Mouse (Mus musculus) cerebellum, adult 9-10 months (tissue): Measurements from ENCODE around the gene Dnajc27.

ENCODE experiments used
- DNase-seq: peaks from one replicate; pipeline ENCODE4 v3.0.0; 2022

The Dnajc27 gene

DNA sequence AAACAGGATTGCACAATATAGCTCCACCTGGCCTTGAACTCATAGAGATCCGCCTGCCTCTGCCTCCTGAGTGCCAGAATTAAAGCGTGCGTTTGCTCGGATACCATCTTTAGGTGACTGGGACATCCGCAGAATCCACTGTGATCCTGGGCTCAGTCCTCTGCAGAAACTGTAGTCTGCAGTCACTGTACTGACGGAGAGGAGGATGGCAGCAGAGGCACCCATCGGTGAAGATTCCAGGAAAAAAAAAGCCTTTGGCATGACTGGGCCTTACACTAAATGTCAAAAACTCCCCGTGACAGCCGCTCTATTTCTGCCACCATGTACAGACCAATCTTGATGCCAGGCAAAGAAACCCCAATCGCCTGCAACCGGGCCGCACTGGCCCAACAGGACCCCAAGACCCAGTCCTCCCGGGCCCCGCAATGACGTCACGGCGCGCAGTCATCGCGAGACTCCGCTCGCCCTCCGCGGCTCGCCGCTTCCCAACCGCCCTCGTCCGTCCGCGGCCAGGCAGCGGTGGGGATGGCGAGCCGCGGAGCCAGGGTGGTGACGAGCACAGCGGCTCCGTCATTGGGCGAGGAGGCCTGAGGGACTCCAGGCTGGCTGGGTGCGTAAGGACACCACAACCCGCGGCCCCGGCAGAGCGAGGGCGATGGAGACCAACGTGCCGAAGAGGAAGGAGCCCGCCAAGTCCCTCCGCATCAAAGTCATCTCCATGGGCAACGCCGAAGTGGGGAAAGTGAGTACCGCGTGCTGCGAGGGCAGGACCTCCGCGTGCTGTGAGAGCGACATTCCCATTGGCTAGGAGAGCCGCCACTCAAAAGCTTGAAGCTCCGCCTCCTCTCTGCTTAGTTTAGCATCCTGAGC is at the start of gene Dnajc27:
Dnajc27 (plus strand) TSS at position 452 of the 870 bp plus-strand sequence.
- DNase-seq = peak; percentile 97

DNA sequence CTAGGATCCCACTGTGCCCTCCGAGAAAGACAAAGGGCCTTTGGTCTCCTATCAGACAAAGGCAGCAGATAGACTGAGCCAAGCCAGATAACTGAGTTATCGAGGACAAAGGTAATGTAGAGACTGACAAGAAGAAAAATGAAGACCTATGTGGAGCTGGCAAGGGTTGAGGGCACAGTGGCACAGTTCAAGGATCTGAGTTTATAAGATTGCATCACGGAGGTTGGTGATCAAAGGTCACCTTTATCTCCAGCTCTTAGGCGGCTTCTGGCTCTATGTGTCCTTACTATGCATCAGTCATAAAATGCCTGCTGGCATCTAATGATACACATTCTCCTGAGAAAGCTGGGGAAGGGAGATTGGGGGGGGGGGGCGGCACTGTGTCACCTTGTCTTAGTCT is 46.2 kb upstream of the Dnajc27 start:
- DNase-seq = peak; percentile 20

DNA sequence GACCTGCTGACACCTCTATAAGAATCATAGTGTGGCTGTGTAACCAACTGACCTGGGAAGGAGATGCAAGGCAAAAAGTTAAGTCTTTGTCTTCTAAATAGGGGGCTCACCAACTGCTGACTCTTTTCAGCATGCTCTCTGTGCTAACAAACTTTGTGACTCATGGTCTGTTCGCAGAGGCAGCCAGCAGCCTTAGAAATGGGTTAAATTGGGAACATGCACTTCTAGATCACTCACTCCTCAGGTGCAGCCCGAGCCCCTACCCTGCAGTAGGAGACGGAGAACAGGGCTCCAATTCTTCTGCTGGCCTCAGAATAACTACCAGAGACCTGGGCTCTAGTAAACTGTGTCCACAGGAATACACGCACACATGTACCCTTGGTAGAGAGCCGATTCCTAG is 44.9 kb upstream of the Dnajc27 start:
- DNase-seq = peak; percentile 47

DNA sequence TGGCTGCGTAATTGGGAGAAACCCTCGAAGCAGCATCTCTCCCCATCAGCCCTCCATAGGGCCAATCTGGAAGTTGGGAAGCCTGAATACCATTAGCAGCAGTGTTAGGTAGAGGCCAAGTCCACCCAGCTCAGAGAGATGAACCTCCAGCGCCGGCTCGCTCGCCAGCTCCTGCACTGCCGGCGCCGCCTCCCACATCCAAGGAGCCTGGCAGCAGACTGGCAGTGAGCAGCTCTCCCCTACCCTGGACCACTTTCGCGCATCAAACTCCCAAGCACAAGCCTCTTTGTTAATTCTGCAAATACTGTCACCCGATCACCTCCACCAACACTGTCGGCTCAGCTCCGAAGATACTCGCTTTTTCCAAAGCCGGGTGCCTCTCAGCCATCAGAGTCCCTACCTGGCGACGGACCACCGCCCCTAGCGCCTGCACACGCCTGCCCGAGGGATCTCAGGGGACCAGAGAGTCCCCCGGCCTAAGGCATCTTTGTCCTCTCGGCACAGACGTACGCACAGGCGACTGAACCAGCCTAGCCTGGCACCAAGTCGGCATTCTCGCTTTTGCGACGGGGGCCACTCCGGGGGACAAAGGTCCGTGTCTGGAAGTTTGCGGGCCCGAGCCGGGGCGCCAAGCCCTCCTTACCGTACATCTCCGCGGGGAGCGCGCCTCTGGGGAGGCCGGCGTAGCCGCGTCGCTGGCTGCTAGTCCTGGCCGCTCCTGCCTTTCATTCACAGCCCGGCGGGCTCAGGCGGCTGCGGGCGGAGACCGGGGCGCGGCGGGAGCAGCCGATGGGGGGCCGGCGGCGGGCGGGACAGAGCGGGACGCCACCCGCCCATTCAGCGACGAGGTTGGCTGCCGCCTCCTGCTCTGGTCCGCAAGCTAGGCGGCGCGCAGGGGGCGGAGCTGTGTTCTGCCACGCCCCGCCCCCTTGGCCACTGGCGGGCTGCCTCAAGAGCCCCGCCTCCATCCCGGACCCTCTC is 44.0 kb upstream of the Dnajc27 start, which contains the start of gene Efr3b:
Efr3b (minus strand) TSS at position 855 of the 981 bp plus-strand sequence.
- peak; percentile 88 for DNase-seq

DNA sequence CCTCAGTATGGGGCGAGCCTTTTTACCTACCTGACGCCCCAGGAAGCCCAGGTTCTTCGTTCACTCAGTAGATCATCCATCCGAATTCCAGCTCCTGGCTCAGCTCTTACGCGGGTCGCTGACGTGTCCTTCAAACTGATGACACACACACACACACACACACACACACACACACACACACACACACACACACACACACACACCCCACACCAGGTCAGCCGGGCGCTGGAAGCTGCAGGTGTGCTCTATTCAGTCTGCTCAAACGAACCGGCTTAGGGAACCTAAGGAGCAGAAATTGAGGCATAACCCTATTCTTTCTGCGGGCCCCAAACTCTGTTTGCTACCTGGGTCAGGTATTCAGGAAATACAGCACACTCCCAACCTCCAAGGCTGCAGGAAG is 43.3 kb upstream of the Dnajc27 start:
- no peak for DNase-seq

DNA sequence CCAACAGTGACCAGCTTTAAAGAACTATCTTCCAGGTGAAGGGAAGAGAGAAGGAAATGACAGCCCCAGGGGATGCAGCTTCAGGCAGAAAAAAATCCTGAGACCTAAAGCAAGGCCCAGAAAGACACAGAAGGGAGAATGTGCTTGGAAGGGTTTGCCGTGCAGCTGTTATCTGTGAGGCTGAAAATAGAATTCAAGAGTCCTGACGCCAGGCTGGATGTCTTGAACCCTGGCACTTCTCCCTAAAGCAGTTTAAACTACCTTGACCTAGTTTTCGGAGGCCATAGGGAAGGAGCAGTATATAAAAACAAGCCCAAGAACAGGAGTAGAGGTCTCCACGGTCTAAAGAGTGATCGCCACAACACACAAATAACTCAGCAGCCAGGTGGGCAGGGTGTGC is 40.0 kb upstream of the Dnajc27 start:
- no peak for DNase-seq

DNA sequence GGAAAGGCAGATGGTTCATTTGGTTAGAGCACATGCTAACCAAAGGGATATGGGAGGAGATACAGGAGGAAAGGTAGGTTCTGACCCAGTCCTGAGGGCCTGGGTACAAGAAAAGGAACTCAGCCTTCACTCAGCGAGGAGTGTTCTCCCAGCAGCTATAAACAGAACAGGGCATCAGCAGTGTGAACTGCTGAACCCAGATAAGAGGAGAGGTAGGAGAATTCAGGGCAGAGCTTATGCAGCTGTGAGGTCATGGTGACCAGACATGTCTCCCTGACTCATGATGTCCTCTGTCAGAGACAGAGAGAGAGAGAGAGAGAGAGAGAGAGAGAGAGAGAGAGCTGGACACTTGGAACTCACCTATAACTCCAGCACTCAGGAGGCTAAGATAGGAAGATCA is 36.4 kb upstream of the Dnajc27 start:
- DNase-seq = no peak

DNA sequence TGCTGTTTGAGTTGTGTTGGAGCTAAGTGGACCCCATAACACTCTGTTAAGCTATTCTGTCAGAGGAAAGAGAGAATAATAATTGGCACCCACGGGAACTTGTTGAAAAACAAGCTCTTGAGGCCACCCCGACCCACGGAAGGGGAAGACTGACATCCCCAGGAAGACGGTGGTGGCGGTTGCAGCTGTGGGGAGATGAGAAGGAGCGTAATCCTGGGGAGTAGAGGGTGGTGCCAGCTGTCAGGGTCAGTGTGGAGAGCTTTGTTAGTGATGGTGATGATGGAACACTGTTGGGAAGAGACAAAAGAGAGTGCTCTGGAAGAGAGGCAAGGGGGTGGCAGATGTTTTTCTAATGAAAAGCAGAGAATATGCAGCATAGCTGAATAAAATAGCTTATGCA is 34.4 kb upstream of the Dnajc27 start:
- no peak for DNase-seq

DNA sequence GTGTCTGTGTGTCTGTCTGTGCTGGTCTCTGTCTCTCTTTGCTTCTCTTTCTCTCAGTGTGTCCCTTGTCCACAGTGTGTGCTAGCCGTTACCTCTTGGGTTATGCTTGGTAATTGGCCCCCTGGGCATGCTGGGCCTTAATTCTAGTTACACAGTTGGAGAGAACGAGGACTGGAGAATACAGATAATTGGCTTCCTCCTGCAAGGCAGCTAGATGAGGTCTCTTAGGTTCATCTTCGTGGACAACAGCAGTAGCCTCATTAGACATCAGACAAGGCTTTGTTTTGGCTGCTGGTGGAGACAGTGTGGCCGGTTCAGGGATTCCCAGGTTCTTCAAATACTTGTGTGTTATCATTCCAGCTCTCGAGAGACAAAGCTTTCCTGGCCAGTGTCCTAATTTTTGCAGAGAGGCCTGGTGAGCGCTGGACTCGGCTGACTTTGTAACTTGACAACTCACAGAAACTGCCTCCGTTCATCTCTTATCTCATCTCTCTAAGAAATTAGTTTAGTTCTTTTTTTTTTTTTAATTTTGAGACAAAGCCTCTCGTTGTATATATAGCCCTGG is 31.4 kb upstream of the Dnajc27 start:
- no peak for DNase-seq

DNA sequence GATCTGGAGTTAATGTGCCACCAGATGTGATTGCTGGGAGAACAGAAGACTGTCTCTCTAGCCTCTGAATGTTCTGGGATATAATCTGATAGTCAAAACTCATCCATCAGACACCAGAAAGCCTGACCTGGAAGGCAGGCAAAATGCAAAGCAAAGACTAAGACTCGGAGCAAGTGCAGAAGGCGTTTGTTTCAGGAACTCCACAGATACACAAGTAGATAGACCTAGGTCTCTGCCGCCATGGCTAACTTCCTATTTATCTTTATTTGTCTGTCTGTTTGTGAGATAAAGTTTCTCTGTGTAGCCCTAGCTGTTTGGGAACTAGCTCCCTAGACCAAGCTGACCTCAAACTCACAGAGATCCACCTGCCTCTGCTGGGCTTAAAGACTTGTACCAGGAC is 28.7 kb upstream of the Dnajc27 start:
- DNase-seq = no peak

DNA sequence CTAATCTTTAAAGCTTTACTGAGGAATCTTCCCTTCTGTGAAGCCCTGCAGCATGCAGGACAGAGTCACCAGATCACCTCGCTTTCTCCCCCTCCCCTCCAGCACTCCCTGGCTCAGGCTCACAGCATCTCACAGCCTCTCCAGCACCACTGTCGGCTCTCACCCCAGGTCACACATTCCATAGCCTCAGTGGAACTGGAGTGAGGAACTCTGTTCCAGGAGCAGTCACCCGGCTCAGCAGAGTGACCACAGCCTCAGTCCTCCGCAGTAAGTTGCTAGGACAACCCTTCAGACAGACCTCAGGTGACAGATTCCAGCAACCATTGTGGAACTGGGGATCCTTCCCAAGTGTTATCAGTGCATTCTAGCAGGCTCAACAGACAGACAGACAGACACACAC is 27.5 kb upstream of the Dnajc27 start:
- DNase-seq = no peak

DNA sequence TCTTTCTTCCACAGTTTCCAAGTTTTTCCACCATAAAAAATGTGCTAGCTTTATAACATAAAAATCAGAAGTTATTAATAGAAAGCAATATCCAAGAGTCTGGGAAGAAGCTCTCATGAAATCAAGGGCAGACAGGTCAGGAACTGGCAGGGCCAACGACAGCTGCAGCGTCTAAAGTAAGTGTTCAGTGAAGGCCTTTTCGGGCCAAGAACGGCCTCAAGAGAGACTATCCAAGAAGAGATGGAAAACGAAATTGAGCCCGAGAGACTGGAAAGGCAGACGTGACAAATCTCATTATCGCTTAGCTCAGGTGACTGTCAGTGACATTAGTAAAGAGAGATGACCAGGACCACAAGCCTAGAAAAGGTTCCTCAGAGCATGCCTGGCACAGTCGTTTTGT is 24.1 kb upstream of the Dnajc27 start:
- no peak for DNase-seq

DNA sequence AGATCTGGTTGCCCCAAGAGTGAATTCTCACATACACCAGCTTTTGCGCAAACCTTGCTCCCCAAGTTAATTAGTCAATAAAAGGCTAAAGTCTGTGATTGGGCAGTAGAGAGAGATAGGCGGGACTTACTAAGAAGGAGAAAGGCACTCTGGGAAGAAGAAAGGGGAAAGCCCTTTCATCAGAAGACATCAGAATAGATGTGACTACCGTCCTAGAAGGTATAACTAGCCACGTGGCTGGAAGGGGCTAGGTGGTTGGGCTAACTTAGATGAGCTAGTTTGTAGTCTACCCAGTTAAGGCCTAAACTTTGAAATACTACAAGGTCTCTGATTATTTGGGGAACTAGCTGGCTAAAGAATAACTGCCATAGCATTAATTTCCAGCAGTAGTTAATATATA is 22.7 kb upstream of the Dnajc27 start:
- DNase-seq = no peak

DNA sequence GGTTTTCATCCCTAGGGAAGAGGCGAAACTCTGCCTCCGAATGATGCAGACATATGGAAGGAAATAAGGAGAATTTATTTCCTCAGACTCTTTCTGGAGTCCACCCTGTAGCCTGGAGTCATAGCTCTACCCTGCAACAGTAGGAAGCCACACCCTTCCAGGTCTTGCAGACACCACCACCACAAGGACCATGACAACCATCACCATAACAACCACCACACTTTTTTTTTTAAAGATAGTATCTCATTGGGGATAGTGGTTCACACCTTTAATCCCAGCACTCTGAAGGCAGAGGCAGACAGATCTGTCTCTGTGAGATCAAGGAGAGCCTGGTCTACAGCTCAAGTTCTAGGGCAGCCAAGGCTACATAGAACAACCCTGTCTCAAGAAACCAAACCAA is 16.9 kb upstream of the Dnajc27 start:
- DNase-seq = no peak

DNA sequence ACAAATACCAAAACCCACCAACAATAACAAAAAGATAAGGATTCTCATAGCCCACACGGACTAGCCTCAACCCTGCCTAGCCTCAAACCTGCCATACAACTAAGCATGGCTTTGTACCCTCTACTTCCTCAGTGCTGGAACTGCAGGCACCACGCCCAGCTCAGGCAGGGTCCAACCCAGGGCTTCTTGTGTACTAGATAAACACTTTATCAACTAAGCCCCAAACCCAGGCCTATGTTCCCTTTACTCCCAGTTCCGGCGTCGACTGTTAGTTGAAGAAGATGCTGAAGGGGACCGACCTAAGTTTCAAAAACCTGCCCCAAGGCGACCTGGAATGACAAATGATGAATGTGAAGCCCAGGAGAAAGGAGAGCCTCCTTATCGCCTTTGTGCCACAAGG is 16.4 kb upstream of the Dnajc27 start:
- DNase-seq = no peak

DNA sequence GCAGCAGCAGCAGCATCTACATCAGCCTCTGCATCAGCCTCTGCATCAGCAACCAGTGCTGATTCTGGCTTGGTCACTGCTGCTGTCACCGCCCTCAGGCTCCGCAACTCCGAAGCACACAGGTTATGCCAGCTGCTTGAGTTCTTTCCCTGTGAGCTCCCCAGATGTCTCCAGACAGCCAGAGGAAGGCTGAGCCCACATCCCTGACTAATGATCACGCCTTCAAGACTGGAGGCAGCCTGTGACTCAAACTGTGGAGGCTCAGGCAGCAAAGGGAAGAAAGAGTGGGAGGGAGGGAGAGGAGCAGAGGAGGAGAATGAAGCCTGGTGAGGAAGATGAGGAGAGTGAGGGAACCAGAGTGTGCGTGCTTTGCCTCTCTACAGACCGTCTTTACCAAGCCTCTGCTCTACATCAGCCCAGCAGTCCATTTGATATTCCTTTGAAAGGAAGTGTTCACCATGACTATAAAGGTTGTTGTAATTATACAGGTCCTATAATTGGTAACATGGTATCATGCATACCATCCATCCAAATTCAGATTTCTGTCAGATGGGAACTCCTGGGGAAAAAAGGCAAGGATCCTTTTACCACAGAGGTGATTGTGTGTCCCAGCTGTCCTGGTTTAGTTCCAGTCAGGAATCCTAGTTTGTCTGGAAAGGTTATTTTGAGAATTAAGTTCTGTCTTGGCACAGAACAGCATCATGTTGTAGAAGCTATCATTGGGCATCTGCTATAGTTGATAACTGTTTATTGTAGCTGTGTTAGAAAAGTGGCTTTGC is 15.5 kb upstream of the Dnajc27 start:
- no peak for DNase-seq

DNA sequence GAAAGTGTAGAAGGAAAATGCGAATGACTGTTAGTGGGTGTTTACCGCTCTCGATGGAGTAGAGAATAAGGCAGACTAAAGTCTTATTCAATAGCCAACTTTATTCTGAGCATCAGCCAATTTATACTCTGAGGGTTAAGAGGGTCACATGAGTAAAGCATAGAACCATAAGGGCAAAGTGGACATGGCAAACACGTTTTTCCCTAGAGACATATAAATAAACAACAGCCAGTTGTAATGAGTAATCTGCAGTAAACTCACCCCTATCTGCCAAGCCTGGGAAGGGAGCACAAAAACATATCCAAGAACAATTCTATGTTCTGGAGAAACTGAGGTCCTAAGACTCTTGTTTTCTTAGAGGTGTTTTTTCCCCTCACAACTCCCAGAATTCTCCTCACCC is 13.8 kb upstream of the Dnajc27 start:
- DNase-seq = no peak

DNA sequence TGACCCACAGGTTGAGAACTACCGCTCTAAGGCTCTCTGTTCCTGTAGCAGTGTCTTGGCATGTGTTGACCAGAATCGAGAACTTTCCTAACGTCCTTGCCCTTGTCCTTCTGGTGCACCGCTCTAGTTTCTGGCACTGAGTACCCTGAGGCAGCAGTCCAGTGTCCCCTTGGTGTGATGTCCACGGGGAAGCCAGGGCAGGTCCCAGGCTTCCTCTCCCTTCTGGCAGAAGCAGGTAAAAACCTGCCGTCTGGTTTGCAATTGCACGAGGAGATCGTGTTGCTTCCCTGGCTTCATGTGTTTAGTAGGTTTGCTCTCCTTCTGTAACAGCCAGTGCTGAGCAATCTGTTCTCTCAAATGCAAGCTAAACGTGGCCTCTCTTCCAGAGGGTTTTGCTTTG is 10.7 kb upstream of the Dnajc27 start:
- DNase-seq = peak; percentile 31

DNA sequence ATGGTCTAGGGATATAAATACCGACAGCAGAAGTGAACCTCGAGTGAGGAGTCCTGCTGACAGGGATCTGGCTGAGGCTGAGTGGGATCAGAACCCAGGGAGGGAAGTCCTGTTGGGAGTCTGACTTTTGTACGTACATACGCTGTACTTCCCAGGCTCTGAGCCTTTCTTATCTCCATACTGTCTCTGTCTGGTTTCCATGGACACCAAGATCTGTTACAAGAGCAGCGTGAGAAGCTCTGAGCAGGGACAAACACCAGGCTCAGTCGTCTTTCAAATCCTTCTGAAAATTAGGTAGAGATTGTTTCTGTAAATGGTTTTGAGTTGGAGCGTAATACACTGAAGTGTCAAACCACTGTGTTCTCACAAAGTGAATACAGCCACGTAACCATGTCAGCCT is 7.0 kb upstream of the Dnajc27 start:
- DNase-seq = no peak

DNA sequence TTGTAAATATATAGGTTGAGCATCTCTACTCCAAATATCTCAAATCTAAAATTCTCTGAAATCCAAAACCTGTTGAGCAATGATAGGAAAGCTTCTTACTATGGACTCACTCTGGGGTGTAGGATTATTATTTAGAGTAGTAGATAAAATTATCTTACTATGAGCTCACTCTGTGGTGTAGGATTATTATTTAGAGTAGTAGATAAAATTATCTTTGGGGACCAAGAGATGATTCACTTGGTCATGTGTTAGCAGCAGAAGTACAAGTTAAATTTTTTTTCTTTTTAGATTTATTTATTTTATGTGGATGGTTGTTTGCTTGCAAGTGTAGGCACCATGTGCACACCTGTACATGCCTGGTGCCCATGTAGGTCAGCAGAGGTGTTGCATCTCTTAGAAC is 6.0 kb upstream of the Dnajc27 start:
- DNase-seq = no peak

DNA sequence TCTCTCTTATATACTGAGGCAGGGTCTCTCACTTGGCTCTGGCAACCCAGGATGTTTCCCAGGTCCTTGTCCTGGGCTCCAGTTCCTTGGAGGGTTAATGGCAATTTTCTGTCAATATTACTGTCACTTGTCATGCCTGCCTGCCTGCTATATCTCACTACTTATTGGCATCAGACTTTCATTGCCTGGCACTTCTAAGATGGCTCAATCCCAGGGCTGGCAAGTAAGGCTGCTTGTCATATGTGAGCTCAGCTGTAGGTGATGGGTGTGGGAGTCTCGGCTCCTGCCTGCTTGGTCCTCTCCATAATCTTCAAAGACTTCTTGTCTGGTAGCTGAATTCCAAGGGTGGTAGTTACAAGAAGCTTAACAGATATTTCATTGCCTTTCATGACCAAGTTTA is 4.3 kb upstream of the Dnajc27 start:
- no peak for DNase-seq

DNA sequence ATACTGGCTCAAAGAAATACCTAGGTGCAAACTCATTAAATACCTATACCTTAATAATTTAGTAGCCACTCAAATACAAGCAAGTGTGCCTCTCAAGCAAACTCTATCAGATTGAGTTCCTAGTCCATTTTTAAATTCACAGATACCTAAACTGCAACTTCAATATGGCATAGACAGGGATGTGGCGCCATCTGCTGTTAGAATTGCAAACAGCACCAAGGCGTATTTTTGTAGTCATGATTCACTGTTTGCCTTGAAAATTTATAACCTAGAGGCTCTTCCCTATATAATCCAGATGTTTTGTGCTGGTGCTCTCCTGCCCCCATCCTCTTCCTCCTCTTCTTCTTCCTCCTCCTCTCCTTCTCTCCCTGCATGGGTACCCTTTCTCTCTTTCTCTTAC is 2.1 kb upstream of the Dnajc27 start:
- peak; percentile 86 for DNase-seq

DNA sequence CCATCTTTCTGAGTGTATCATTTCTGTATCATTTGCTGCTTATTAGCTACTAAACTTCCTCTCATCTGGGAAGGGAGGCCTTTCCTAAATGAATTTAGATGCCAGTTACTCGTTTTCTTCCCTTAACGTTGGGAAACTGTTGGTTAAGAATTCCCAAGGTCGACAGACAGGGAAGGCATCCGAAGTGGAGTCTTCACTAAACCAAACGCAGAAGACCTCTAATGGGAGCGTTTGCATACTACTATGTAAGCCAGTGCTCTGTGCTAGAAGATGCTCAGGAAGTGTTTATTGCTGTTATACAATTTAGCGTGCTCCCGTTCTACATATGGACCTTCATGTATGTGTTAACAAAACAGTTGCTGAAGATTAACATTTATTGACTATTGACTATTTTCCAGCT is 1.1 kb downstream of the Dnajc27 start:
- DNase-seq = peak; percentile 46
